Mouse (Mus musculus): ENCODE measurements around the gene Ciart. TPM values are rescaled to one million over a fixed set of nuclear protein-coding genes. Genes with fewer than 3 reads are reported as not detected.
A peak's percentile ranks its signal among the peaks of the same experiment; 100 is the strongest.

The Ciart gene
- polyA plus RNA-seq, 2 experiments = 0.53 to 0.57 TPM

DNA sequence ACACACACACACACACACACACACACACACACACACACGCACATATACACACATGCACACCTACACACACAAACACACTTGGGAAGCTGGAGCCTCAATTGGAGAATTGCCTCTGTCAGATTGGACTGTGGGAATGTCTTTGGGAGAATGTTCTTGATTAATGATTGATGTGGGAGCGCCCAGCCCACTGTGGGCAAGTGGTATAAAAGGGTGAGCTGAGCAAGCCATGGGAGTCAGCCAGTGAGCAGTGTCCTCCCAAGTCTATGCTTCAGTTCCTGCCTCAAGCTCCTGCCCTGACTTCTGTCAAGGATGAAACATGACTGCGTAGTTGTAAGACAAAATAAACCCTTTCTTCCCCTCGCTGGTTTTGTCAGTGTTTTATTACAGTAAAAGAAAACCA, 5.5 kb upstream of the Ciart start:
- Histone ChIP-seq H3K36me3 (replicated peaks; ENCODE audit: control insufficient read depth, insufficient read depth, low read depth) (no peaks in the 10 kb centered on the region), H3K27me3 (ENCODE audit: control insufficient read depth, insufficient read depth, low read length) (peaks cover 2% of the 10 kb centered on the region; the same call in 1 of the 2 replicates), H3K9ac (replicated peaks) (no peak overlapping the region), H3K27ac (no peak overlapping the region), H3K4me1 (replicated peaks; ENCODE audit: control insufficient read depth in 2 of 2, insufficient read depth in 2 of 2, low read length in 1 of 2) (peaks cover 10 to 18% of the 10 kb centered on the region in 2 experiments), H3K9me3 (ENCODE audit: control insufficient read depth, low read length) (no peaks in the 10 kb centered on the region), H3K4me3 (ENCODE audit: insufficient read depth in 1 of 2, low read depth in 2 of 2, low read length in 2 of 2) (no peak overlapping the region), H3K4me2 (ENCODE audit: low read depth) (no peak overlapping the region)
- no peak for TF ChIP-seq CTCF (IDR thresholded peaks at IDR 0.05; ENCODE audit: low read depth)
- no peak for TF ChIP-seq EP300 (IDR thresholded peaks at IDR 0.05; ENCODE audit: low read depth)
- 63% methylated on average over 4 of the region's 4 CpGs for WGBS (ENCODE audit: insufficient replicate concordance)
- ATAC-seq (ENCODE audit: insufficient read depth) = no peak
- no peak for DNase-seq (ENCODE audit: low read depth in 3 of 3, low spot score in 3 of 3)

DNA sequence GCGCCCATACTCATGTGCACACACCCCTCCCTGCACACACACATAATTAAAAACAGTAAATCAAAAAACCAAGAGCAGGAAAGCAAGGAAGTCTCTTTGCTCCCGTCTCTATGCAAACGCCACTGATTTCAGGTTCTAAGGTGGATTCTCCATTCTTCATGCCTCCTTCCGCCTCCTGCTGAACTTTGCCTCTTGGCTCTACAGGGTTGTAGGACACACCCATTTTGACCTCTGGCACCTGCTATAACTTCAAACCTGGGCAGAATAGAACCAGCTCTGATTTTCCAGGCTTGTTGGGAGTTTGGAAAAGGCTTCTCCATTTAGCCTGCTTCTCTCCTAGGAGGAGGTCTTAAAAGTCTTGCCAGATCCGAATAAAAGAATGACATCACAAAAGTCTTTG, 2.3 kb upstream of the Ciart start:
- H3K9ac ChIP-seq (replicated peaks) = no peak overlapping the region
- peaks cover 10% of the 10 kb centered on the region for H3K27me3 ChIP-seq (ENCODE audit: control insufficient read depth, insufficient read depth, low read length)
- H3K36me3 ChIP-seq (replicated peaks; ENCODE audit: control insufficient read depth, insufficient read depth, low read depth) = no peaks in the 10 kb centered on the region
- ATAC-seq (ENCODE audit: insufficient read depth) = no peak
- H3K4me1 ChIP-seq (replicated peaks; ENCODE audit: control insufficient read depth in 2 of 2, insufficient read depth in 2 of 2, low read length in 1 of 2) = peaks cover 9 to 12% of the 10 kb centered on the region in 2 experiments
- H3K27ac ChIP-seq = no peak overlapping the region
- 70% methylated on average over 5 of the region's 5 CpGs for WGBS (ENCODE audit: insufficient replicate concordance)
- no peak for DNase-seq (ENCODE audit: low read depth in 3 of 3, low spot score in 3 of 3)
- no peak overlapping the region for H3K4me2 ChIP-seq (ENCODE audit: low read depth)
- no peaks in the 10 kb centered on the region for H3K9me3 ChIP-seq (ENCODE audit: control insufficient read depth, low read length)
- TF ChIP-seq EP300 (IDR thresholded peaks at IDR 0.05; ENCODE audit: low read depth) (no peak), CTCF (IDR thresholded peaks at IDR 0.05; ENCODE audit: low read depth) (no peak)
- H3K4me3 ChIP-seq (ENCODE audit: insufficient read depth in 1 of 2, low read depth in 2 of 2, low read length in 2 of 2) = no peak overlapping the region

DNA sequence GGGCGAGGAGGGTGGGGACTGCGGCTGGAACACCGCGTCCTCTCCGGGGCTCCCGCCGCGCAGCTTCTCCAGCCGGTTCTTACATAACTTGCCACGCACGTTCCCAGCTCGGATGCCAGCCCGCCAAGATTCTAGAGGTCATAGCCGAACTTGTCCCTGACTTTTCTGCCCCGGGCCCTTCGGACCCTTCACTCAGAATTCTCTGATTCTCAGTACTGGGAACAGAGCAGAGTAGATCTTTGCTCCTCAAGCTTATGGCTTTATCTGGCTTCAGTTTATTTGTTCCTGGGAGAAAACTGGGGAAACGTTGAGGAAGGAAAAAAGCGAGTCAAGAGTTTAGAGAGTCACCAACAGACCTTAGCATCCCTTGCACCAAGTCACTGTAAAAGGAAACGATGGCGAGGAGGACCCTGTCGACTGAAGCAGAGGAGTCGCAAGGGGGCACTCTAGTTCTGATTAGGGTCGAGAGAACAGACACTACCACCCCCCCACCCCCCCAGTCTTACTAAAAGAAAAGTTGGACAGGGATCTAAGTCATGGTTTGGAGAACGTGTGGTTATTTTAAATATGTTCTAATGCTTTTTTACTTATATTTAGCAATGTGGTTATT, 870 bp upstream of the Ciart start:
- ATAC-seq (ENCODE audit: insufficient read depth) (no peak), DNase-seq (ENCODE audit: low read depth in 3 of 3, low spot score in 3 of 3) (no peak)
- Histone ChIP-seq H3K4me3 (ENCODE audit: insufficient read depth in 1 of 2, low read depth in 2 of 2, low read length in 2 of 2) (peak overlapping the region; percentile 21 to 49), H3K4me1 (replicated peaks; ENCODE audit: control insufficient read depth in 2 of 2, insufficient read depth in 2 of 2, low read length in 1 of 2) (peaks cover 9 to 12% of the 10 kb centered on the region in 2 experiments), H3K27ac (no peak overlapping the region), H3K4me2 (ENCODE audit: low read depth) (peak overlapping the region; percentile 86), H3K36me3 (replicated peaks; ENCODE audit: control insufficient read depth, insufficient read depth, low read depth) (no peaks in the 10 kb centered on the region), H3K9me3 (ENCODE audit: control insufficient read depth, low read length) (no peaks in the 10 kb centered on the region), H3K9ac (replicated peaks) (no peak overlapping the region; the same call in 1 of the 2 replicates), H3K27me3 (ENCODE audit: control insufficient read depth, insufficient read depth, low read length) (peaks cover 10% of the 10 kb centered on the region)
- peak; percentile 52 for TF ChIP-seq CTCF (IDR thresholded peaks at IDR 0.05; ENCODE audit: low read depth)
- no peak for TF ChIP-seq EP300 (IDR thresholded peaks at IDR 0.05; ENCODE audit: low read depth)
- WGBS (ENCODE audit: insufficient replicate concordance) = 2% methylated on average over 24 of the region's 24 CpGs

DNA sequence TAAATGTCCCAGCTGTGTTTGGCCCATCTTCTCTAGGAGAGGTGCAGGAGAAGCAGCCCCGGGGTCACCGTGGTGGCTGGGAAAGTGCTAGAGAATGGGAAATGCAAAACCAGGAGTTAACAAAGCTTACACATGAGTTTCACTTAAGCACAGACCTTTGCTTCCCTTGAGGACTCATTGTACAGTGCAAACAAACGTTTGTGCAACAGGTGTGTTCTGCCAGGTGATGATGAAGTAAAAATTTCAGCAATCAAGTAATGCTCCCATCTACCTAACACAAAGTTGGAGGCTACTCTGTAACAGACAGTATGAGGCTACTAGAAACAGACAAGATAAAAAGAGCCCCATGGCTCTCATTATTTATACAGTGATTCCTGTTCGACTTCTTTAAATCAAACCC, 3.0 kb downstream of the Ciart start:
- TF ChIP-seq EP300 (IDR thresholded peaks at IDR 0.05; ENCODE audit: low read depth) = no peak
- TF ChIP-seq CTCF (IDR thresholded peaks at IDR 0.05; ENCODE audit: low read depth) = no peak
- Histone ChIP-seq H3K27ac (no peak overlapping the region), H3K36me3 (replicated peaks; ENCODE audit: control insufficient read depth, insufficient read depth, low read depth) (no peaks in the 10 kb centered on the region), H3K27me3 (ENCODE audit: control insufficient read depth, insufficient read depth, low read length) (peaks cover 10% of the 10 kb centered on the region), H3K9ac (replicated peaks) (no peak overlapping the region), H3K4me3 (ENCODE audit: insufficient read depth in 1 of 2, low read depth in 2 of 2, low read length in 2 of 2) (no peak overlapping the region), H3K4me2 (ENCODE audit: low read depth) (no peak overlapping the region), H3K9me3 (ENCODE audit: control insufficient read depth, low read length) (no peaks in the 10 kb centered on the region), H3K4me1 (replicated peaks; ENCODE audit: control insufficient read depth in 2 of 2, insufficient read depth in 2 of 2, low read length in 1 of 2) (peaks cover 14 to 20% of the 10 kb centered on the region in 2 experiments)
- no peak for DNase-seq (ENCODE audit: low read depth in 3 of 3, low spot score in 3 of 3)
- WGBS (ENCODE audit: insufficient replicate concordance) = 70% methylated on average over 4 of the region's 4 CpGs
- no peak for ATAC-seq (ENCODE audit: insufficient read depth)

DNA sequence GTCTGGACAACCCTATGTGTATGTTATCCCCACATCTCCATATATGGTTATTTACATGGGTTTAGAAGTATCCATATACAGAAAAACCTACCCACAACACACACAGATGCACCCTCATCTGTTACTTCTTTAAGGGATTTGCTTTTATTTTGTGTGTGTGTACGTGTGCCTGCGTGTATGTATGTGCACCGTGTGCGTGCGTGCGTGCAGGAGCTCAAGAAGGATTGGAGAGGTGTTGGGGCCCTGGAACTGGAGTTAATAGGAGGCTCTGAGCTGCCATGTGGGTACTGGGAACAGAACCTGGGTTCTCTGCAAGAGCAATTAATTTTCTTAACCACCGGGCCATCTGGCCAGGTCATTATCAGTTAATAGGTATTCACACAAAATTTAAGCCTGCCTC, 10.0 kb downstream of the Ciart start:
- Histone ChIP-seq H3K36me3 (replicated peaks; ENCODE audit: control insufficient read depth, insufficient read depth, low read depth) (peaks cover 6% of the 10 kb centered on the region; the same call in 1 of the 2 replicates), H3K27ac (peak overlapping the region; percentile 52), H3K4me3 (ENCODE audit: insufficient read depth in 1 of 2, low read depth in 2 of 2, low read length in 2 of 2) (peak overlapping the region; percentile 65 to 69), H3K4me1 (replicated peaks; ENCODE audit: control insufficient read depth in 2 of 2, insufficient read depth in 2 of 2, low read length in 1 of 2) (peaks cover 5 to 18% of the 10 kb centered on the region in 2 experiments), H3K9ac (replicated peaks) (peak overlapping the region; percentile 79), H3K9me3 (ENCODE audit: control insufficient read depth, low read length) (no peaks in the 10 kb centered on the region), H3K27me3 (ENCODE audit: control insufficient read depth, insufficient read depth, low read length) (no peaks in the 10 kb centered on the region), H3K4me2 (ENCODE audit: low read depth) (peak overlapping the region; percentile 93)
- WGBS (ENCODE audit: insufficient replicate concordance) = 56% methylated on average over 7 of the region's 7 CpGs
- ATAC-seq (ENCODE audit: insufficient read depth) = no peak
- DNase-seq (ENCODE audit: low read depth in 3 of 3, low spot score in 3 of 3) = no peak
- TF ChIP-seq CTCF (IDR thresholded peaks at IDR 0.05; ENCODE audit: low read depth) (no peak), EP300 (IDR thresholded peaks at IDR 0.05; ENCODE audit: low read depth) (no peak)
